Mouse (Mus musculus): ENCODE results near the gene 1700015G11Rik. TPM values are rescaled to one million over a fixed set of nuclear protein-coding genes. Genes with fewer than 3 reads are reported as not detected.

Gene 1700015G11Rik
- polyA plus RNA-seq, 1 experiment from 2014 or later, result not detected

DNA sequence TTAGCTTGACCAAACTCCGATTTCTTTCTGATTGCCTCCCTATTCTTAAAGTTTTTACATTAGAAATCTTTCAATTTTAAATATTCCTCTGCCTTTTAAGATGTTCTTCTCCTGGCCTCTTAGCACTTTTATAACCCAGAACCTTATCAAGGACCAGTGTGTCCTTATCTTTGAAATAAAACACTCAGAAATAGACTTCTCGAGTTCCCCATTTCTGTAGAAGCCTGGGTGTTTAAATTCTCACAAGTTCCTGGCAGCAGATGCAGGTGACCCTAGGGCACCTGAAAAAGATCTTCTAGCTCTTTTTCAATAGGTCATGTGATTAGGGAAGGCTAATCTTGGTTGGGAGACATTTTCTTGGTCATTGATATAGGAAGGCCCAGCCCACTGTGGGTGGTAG lies 8.4 kb downstream of the 1700015G11Rik start:
- ATAC-seq (ENCODE audit: low FRiP score) (no peak), DNase-seq (ENCODE audit: low spot score) (no peak)
- H3K4me3 ChIP-seq (ENCODE audit: low read depth, low read length), result no peak overlapping the region
- no peak overlapping the region for H3K27ac ChIP-seq (ENCODE audit: low read depth, low read length)
- WGBS, result 94% methylated on average over 2 of the region's 2 CpGs
- H3K9me3 ChIP-seq (ENCODE audit: control insufficient read depth, low read length), result no peaks in the 10 kb centered on the region
- no peaks in the 10 kb centered on the region for H3K36me3 ChIP-seq (ENCODE audit: control insufficient read depth, insufficient read depth, low read length)
- H3K4me2 ChIP-seq (replicated peaks; ENCODE audit: low read depth, low read length), result no peak overlapping the region
- no peak overlapping the region for H3K9ac ChIP-seq (ENCODE audit: low read depth, low read length)
- no peaks in the 10 kb centered on the region for H3K4me1 ChIP-seq (replicated peaks; ENCODE audit: control insufficient read depth, insufficient read depth, low read length)
- no peaks in the 10 kb centered on the region for H3K27me3 ChIP-seq (ENCODE audit: control insufficient read depth, insufficient read depth, low read length)

DNA sequence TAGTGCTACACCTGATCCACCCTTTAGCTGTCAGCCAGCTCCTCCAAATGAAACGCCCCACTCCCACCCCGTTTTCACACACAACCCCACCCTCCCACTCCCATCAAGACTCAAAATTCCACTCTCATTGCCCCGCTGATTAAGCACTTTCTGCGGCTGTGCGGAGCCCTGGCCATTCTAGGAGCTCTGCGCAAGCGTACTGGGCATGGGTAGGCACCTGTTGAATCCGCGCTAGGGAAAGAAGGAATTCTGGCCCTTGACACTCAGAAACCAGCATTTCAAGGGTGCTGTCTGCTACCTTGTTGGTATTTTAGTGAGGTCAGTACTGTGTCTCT lies 9.3 kb downstream of the 1700015G11Rik start:
- no peak overlapping the region for H3K9ac ChIP-seq (ENCODE audit: low read depth, low read length)
- H3K27me3 ChIP-seq (ENCODE audit: control insufficient read depth, insufficient read depth, low read length), result no peaks in the 10 kb centered on the region
- DNase-seq (ENCODE audit: low spot score) (no peak), ATAC-seq (ENCODE audit: low FRiP score) (no peak)
- H3K27ac ChIP-seq (ENCODE audit: low read depth, low read length), result no peak overlapping the region
- peak overlapping the region; percentile 37 for H3K4me2 ChIP-seq (replicated peaks; ENCODE audit: low read depth, low read length)
- H3K9me3 ChIP-seq (ENCODE audit: control insufficient read depth, low read length), result no peaks in the 10 kb centered on the region
- H3K4me1 ChIP-seq (replicated peaks; ENCODE audit: control insufficient read depth, insufficient read depth, low read length), result no peaks in the 10 kb centered on the region
- WGBS, result 4% methylated on average over 9 of the region's 9 CpGs
- H3K4me3 ChIP-seq (ENCODE audit: low read depth, low read length), result peak overlapping the region; percentile 62
- H3K36me3 ChIP-seq (ENCODE audit: control insufficient read depth, insufficient read depth, low read length), result no peaks in the 10 kb centered on the region

DNA sequence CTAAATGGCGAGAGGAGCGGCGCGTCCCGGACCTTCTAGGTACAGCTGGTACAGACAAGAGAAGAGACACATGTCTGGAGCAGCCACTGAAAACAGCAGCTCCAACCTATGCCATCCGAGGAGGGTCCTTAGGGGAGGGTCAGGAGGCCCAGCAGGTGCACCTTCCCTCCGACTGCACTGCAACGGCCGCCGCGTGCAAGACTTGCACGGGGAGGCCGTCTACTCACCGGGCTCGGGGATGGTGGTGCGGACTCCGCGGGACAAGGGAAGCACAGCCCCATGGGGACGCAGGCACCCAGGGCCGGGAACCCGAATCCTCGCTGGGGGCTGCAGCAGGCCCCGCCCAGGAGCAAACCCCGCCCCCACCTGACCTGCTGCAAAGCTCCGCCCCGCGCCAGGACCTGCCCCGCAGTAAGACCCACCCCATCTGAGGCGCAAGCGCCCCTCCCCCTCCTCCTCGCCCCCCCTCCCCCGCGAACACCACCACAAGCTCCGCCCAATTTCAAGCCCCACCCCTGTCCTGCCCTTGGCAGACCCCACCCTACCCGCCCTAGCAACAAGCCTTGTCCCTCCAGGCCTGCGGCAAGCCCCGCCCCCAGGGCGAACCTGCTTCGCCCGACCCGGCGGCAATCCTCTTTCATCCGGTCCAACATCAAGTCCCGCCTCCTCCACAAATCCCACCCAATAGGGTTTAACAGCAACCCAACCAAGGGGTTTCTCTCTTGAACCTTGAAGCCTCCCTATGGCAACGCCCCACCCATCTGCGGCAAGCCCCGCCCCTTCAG lies 9.8 kb downstream of the 1700015G11Rik start, which contains the start of gene Svip:
Svip (minus strand) TSS at position 508 of the 785 bp plus-strand sequence.
- Histone ChIP-seq H3K9me3 (ENCODE audit: control insufficient read depth, low read length) (no peaks in the 10 kb centered on the region), H3K9ac (ENCODE audit: low read depth, low read length) (peak within 1 kb of the TSS; percentile 25), H3K27ac (ENCODE audit: low read depth, low read length) (no peak within 1 kb of the TSS), H3K27me3 (ENCODE audit: control insufficient read depth, insufficient read depth, low read length) (no peaks in the 10 kb centered on the region), H3K36me3 (ENCODE audit: control insufficient read depth, insufficient read depth, low read length) (no peaks in the 10 kb centered on the region), H3K4me1 (replicated peaks; ENCODE audit: control insufficient read depth, insufficient read depth, low read length) (no peaks in the 10 kb centered on the region), H3K4me2 (replicated peaks; ENCODE audit: low read depth, low read length) (peak within 1 kb of the TSS; percentile 37), H3K4me3 (ENCODE audit: low read depth, low read length) (peak within 1 kb of the TSS; percentile 62)
- DNase-seq (ENCODE audit: low spot score) (peak; percentile 92), ATAC-seq (ENCODE audit: low FRiP score) (peak; percentile 97)
- 2% methylated on average over 38 of the region's 47 CpGs for WGBS

DNA sequence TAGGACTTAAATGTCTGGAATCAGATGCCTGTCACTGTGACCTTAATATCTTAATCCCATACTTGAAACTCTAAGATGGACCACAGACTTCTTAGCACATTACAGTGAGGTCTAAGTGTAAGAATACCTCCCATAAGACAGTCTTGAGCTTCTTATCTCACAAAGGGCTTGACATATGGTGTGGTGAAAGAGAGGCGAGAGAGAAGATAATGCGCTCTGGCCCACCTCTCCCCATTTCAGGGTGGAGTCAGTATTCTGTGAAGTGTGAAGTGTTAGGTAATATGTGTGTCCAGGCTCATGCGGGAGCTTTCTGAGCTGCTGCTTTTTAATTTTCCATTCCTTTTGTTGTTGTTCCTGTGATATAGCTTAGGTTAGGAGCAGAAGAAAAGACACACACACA lies 24.5 kb downstream of the 1700015G11Rik start:
- Histone ChIP-seq H3K9ac (ENCODE audit: low read depth, low read length) (no peak overlapping the region), H3K4me3 (ENCODE audit: low read depth, low read length) (no peak overlapping the region), H3K9me3 (ENCODE audit: control insufficient read depth, low read length) (no peaks in the 10 kb centered on the region), H3K4me2 (replicated peaks; ENCODE audit: low read depth, low read length) (no peak overlapping the region), H3K27ac (ENCODE audit: low read depth, low read length) (no peak overlapping the region), H3K27me3 (ENCODE audit: control insufficient read depth, insufficient read depth, low read length) (no peaks in the 10 kb centered on the region), H3K36me3 (ENCODE audit: control insufficient read depth, insufficient read depth, low read length) (no peaks in the 10 kb centered on the region), H3K4me1 (replicated peaks; ENCODE audit: control insufficient read depth, insufficient read depth, low read length) (no peaks in the 10 kb centered on the region)
- DNase-seq (ENCODE audit: low spot score) (no peak), ATAC-seq (ENCODE audit: low FRiP score) (no peak)
- WGBS, result 80% methylated on average over 3 of the region's 3 CpGs

DNA sequence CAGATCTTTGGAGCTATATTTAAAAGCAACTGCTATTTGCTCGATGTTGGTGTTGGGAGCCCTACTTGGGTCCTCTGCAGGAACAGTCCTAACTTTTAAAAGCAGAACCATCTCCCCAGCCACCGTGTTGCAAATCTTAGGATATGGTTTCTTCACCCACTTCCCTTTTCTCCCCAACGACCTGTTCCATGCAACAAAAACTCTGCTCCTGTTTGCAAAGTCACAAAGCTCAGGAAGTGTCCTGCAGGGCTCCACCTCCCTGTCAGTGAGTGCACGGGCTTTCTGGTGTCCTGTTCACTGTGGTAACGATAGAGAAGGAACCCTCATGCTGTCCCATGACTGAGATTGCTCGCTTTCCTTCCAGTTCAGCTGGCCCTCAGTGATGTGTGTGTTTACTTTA lies 28.6 kb downstream of the 1700015G11Rik start:
- H3K36me3 ChIP-seq (ENCODE audit: control insufficient read depth, insufficient read depth, low read length), result no peaks in the 10 kb centered on the region
- no peak for ATAC-seq (ENCODE audit: low FRiP score)
- H3K27ac ChIP-seq (ENCODE audit: low read depth, low read length), result no peak overlapping the region
- H3K4me3 ChIP-seq (ENCODE audit: low read depth, low read length), result no peak overlapping the region
- no peak overlapping the region for H3K4me2 ChIP-seq (replicated peaks; ENCODE audit: low read depth, low read length)
- H3K27me3 ChIP-seq (ENCODE audit: control insufficient read depth, insufficient read depth, low read length), result no peaks in the 10 kb centered on the region
- WGBS, result 68% methylated on average over 6 of the region's 6 CpGs
- no peak overlapping the region for H3K9ac ChIP-seq (ENCODE audit: low read depth, low read length)
- no peak for DNase-seq (ENCODE audit: low spot score)
- H3K9me3 ChIP-seq (ENCODE audit: control insufficient read depth, low read length), result no peaks in the 10 kb centered on the region
- no peaks in the 10 kb centered on the region for H3K4me1 ChIP-seq (replicated peaks; ENCODE audit: control insufficient read depth, insufficient read depth, low read length)

DNA sequence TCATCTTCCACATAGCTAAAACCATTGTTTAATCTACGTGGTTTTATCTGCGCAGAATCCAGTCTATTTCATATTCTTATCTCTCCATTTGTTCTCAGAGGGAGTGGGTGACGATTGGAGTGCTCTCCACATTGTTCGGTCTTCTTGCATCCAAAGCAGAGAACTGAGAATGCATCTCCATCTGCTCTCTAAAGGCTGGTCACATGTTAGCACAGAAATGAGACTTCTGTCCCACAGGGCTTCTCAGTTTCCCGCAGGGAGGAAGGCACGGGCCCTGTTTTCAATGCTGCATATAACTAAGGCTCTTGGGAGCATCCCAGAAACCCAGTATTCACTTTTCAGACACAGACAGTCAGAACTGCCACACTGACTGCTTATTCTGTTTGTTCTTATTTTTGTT lies 29.8 kb downstream of the 1700015G11Rik start:
- ATAC-seq (ENCODE audit: low FRiP score), result no peak
- Histone ChIP-seq H3K4me1 (replicated peaks; ENCODE audit: control insufficient read depth, insufficient read depth, low read length) (no peaks in the 10 kb centered on the region), H3K27ac (ENCODE audit: low read depth, low read length) (no peak overlapping the region), H3K4me3 (ENCODE audit: low read depth, low read length) (no peak overlapping the region), H3K9me3 (ENCODE audit: control insufficient read depth, low read length) (no peaks in the 10 kb centered on the region), H3K4me2 (replicated peaks; ENCODE audit: low read depth, low read length) (no peak overlapping the region), H3K9ac (ENCODE audit: low read depth, low read length) (no peak overlapping the region), H3K27me3 (ENCODE audit: control insufficient read depth, insufficient read depth, low read length) (no peaks in the 10 kb centered on the region), H3K36me3 (ENCODE audit: control insufficient read depth, insufficient read depth, low read length) (no peaks in the 10 kb centered on the region)
- no peak for DNase-seq (ENCODE audit: low spot score)
- 81% methylated on average over 6 of the region's 6 CpGs for WGBS

DNA sequence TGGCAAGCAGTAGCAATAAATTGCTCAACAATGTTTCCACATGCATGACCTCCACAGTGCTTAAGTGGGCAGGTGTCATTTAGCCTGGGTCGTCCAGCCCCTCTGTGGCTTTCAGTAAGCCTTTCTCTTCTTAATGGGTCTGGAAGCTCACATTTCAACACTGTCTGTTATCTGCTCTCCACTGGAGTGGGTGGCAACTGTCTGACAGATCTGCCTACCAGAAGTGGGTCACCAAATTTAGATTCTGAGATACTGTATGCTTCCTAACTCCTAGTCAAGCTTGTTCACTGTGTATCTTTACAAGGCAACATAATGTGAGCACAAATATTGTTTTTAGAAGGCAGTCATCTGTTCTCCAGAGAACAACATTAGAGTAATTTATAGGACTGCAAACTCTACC lies 33.2 kb downstream of the 1700015G11Rik start:
- Histone ChIP-seq H3K9ac (ENCODE audit: low read depth, low read length) (no peak overlapping the region), H3K4me3 (ENCODE audit: low read depth, low read length) (no peak overlapping the region), H3K27ac (ENCODE audit: low read depth, low read length) (no peak overlapping the region), H3K36me3 (ENCODE audit: control insufficient read depth, insufficient read depth, low read length) (no peaks in the 10 kb centered on the region), H3K27me3 (ENCODE audit: control insufficient read depth, insufficient read depth, low read length) (no peaks in the 10 kb centered on the region), H3K4me1 (replicated peaks; ENCODE audit: control insufficient read depth, insufficient read depth, low read length) (no peaks in the 10 kb centered on the region), H3K4me2 (replicated peaks; ENCODE audit: low read depth, low read length) (no peak overlapping the region), H3K9me3 (ENCODE audit: control insufficient read depth, low read length) (no peaks in the 10 kb centered on the region)
- WGBS, result 32% methylated on average over 1 of the region's 1 CpGs
- DNase-seq (ENCODE audit: low spot score) (no peak), ATAC-seq (ENCODE audit: low FRiP score) (no peak)

DNA sequence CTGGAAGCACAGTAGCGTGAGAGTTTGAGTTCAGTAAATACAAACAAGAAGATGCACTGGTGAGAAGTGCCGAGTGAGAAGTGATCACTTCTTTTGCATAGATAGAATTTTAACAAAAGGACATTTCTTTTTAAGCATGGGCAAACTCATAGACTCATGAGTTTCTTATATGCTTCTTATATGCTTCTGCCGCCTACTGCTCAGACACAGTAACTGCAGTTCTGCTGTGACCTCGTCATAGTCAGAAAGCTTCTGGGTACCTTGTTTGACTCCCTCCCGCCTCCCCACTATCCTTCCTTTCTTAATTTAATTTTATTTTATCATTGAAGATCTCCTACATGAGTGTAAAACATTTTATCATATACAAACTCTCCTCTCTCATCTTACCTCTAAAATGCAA lies 36.3 kb downstream of the 1700015G11Rik start:
- H3K27me3 ChIP-seq (ENCODE audit: control insufficient read depth, insufficient read depth, low read length), result no peaks in the 10 kb centered on the region
- no peak overlapping the region for H3K4me2 ChIP-seq (replicated peaks; ENCODE audit: low read depth, low read length)
- 49% methylated on average over 5 of the region's 5 CpGs for WGBS
- no peaks in the 10 kb centered on the region for H3K36me3 ChIP-seq (ENCODE audit: control insufficient read depth, insufficient read depth, low read length)
- ATAC-seq (ENCODE audit: low FRiP score) (no peak), DNase-seq (ENCODE audit: low spot score) (peak; percentile 17)
- H3K4me1 ChIP-seq (replicated peaks; ENCODE audit: control insufficient read depth, insufficient read depth, low read length), result no peaks in the 10 kb centered on the region
- H3K4me3 ChIP-seq (ENCODE audit: low read depth, low read length), result no peak overlapping the region
- no peak overlapping the region for H3K9ac ChIP-seq (ENCODE audit: low read depth, low read length)
- H3K27ac ChIP-seq (ENCODE audit: low read depth, low read length), result no peak overlapping the region
- no peaks in the 10 kb centered on the region for H3K9me3 ChIP-seq (ENCODE audit: control insufficient read depth, low read length)

DNA sequence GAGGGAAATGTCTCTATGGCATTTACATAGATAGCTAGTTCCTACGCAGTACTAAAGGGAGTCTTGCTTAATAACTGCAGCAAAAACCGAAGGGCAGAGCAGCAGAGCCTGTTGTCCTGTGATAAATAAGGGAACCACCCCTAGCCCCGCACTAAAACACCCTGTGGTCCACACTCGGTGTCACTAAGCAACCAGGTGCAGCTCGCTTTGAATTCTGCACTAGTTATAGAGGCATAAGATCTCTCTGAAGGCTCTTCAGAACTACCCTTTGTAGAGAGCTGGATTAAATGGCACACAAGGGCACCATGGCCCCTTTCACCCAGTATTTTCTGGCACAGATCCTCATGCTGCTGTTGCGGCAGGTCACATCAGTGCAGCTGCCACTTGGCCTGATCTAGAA lies 40.3 kb downstream of the 1700015G11Rik start:
- Histone ChIP-seq H3K4me2 (replicated peaks; ENCODE audit: low read depth, low read length) (no peak overlapping the region), H3K4me3 (ENCODE audit: low read depth, low read length) (no peak overlapping the region), H3K36me3 (ENCODE audit: control insufficient read depth, insufficient read depth, low read length) (no peaks in the 10 kb centered on the region), H3K27me3 (ENCODE audit: control insufficient read depth, insufficient read depth, low read length) (no peaks in the 10 kb centered on the region), H3K9ac (ENCODE audit: low read depth, low read length) (no peak overlapping the region), H3K4me1 (replicated peaks; ENCODE audit: control insufficient read depth, insufficient read depth, low read length) (no peaks in the 10 kb centered on the region), H3K27ac (ENCODE audit: low read depth, low read length) (no peak overlapping the region), H3K9me3 (ENCODE audit: control insufficient read depth, low read length) (no peaks in the 10 kb centered on the region)
- DNase-seq (ENCODE audit: low spot score), result no peak
- 77% methylated on average over 6 of the region's 6 CpGs for WGBS
- ATAC-seq (ENCODE audit: low FRiP score), result no peak

All from hindbrain, embryonic 11.5 days (tissue).